Mouse (Mus musculus) spleen, postnatal 14 days (tissue): Measurements from ENCODE around the gene Top2a.

Experiments used
- DNase-seq, 2 experiments: peaks; one replicate each; pipeline ENCODE4 v3.0.0; 2021 to 2022; ENCODE audit warnings: low spot score in 2 of 2

Gene Top2a

GRCm38 (mm10) chr11:98964616-98965415, 59.2 kb downstream of the Top2a start:
- no peak for DNase-seq

GRCm38 (mm10) chr11:98964201-98964615, 59.8 kb downstream of the Top2a start:
- DNase-seq, result no peak

- DNase-seq, result no peak
Observed at GRCm38 (mm10) chr11:98963191-98964021, 60.6 kb downstream of the Top2a start.

GRCm38 (mm10) chr11:98962421-98963095, 61.4 kb downstream of the Top2a start:
- no peak for DNase-seq

- DNase-seq, result no peak
Observed at GRCm38 (mm10) chr11:98961766-98962165, 62.2 kb downstream of the Top2a start.

- peak in 1 of 2 experiments; percentile 2 for DNase-seq
Observed at GRCm38 (mm10) chr11:98961051-98961592, 62.9 kb downstream of the Top2a start.

GRCm38 (mm10) chr11:98960313-98960906, 63.6 kb downstream of the Top2a start:
- DNase-seq, result peak in 1 of 2 experiments; percentile 38

GRCm38 (mm10) chr11:98959437-98960312, 64.3 kb downstream of the Top2a start:
- DNase-seq, result no peak

- no peak for DNase-seq
Observed at GRCm38 (mm10) chr11:98956340-98956739, 67.6 kb downstream of the Top2a start.

- DNase-seq, result no peak
Observed at GRCm38 (mm10) chr11:98955707-98956235, 68.2 kb downstream of the Top2a start.

- DNase-seq, result no peak
Observed at GRCm38 (mm10) chr11:98954801-98955706, 68.9 kb downstream of the Top2a start.

GRCm38 (mm10) chr11:98954373-98954772, 69.6 kb downstream of the Top2a start:
- DNase-seq, result no peak

GRCm38 (mm10) chr11:98953835-98954320, 70.1 kb downstream of the Top2a start:
- no peak for DNase-seq

GRCm38 (mm10) chr11:98953361-98953760, 70.6 kb downstream of the Top2a start:
- DNase-seq, result no peak

- no peak for DNase-seq
Observed at GRCm38 (mm10) chr11:98952736-98953135, 71.3 kb downstream of the Top2a start.

- no peak for DNase-seq
Observed at GRCm38 (mm10) chr11:98952111-98952510, 71.9 kb downstream of the Top2a start.

- no peak for DNase-seq
Observed at GRCm38 (mm10) chr11:98951026-98951906, 72.7 kb downstream of the Top2a start.

- no peak for DNase-seq
Observed at GRCm38 (mm10) chr11:98950484-98950883, 73.5 kb downstream of the Top2a start.
